Mouse (Mus musculus): Measurements from ENCODE around the gene Ctu2. TPM values are rescaled to one million over a fixed set of nuclear protein-coding genes. Genes with fewer than 3 reads are reported as not detected.

The Ctu2 gene
- polyA plus RNA-seq, 1 experiment = 36.0 TPM

- no peak for TF ChIP-seq POLR2A (IDR thresholded peaks at IDR 0.05; ENCODE audit: low read depth, low read length)
- TF ChIP-seq CTCF (IDR thresholded peaks at IDR 0.05; ENCODE audit: borderline replicate concordance, insufficient read depth, low read length) = peak; percentile 12; the same call in 1 of the 2 replicates
- H3K4me1 ChIP-seq (ENCODE audit: control insufficient read depth, insufficient read depth, low read length) = no peaks in the 10 kb centered on the region
- no peak overlapping the region for H3K27ac ChIP-seq (ENCODE audit: insufficient read depth, low read length)
- no peak overlapping the region for H3K4me3 ChIP-seq (ENCODE audit: insufficient read depth, low read length)
These were observed 42.6 kb upstream of the Ctu2 start for GRCm38 (mm10) chr8:122433269-122433905.

- TF ChIP-seq CTCF (IDR thresholded peaks at IDR 0.05; ENCODE audit: borderline replicate concordance, insufficient read depth, low read length) = peak; percentile 12; the same call in 1 of the 2 replicates
- no peak for TF ChIP-seq POLR2A (IDR thresholded peaks at IDR 0.05; ENCODE audit: low read depth, low read length)
- Histone ChIP-seq H3K27ac (ENCODE audit: insufficient read depth, low read length) (no peak overlapping the region), H3K4me3 (ENCODE audit: insufficient read depth, low read length) (no peak overlapping the region), H3K4me1 (ENCODE audit: control insufficient read depth, insufficient read depth, low read length) (no peaks in the 10 kb centered on the region)
These were observed 40.6 kb upstream of the Ctu2 start for GRCm38 (mm10) chr8:122435375-122435774.

- no peak for TF ChIP-seq POLR2A (IDR thresholded peaks at IDR 0.05; ENCODE audit: low read depth, low read length)
- TF ChIP-seq CTCF (IDR thresholded peaks at IDR 0.05; ENCODE audit: borderline replicate concordance, insufficient read depth, low read length) = no peak
- Histone ChIP-seq H3K4me3 (ENCODE audit: insufficient read depth, low read length) (no peak overlapping the region), H3K27ac (ENCODE audit: insufficient read depth, low read length) (no peak overlapping the region), H3K4me1 (ENCODE audit: control insufficient read depth, insufficient read depth, low read length) (no peaks in the 10 kb centered on the region)
These were observed 39.8 kb upstream of the Ctu2 start for GRCm38 (mm10) chr8:122436146-122436545.

GRCm38 (mm10) chr8:122436586-122437125 lies 39.3 kb upstream of the Ctu2 start:
- TF ChIP-seq CTCF (IDR thresholded peaks at IDR 0.05; ENCODE audit: borderline replicate concordance, insufficient read depth, low read length) (no peak), POLR2A (IDR thresholded peaks at IDR 0.05; ENCODE audit: low read depth, low read length) (no peak)
- Histone ChIP-seq H3K4me1 (ENCODE audit: control insufficient read depth, insufficient read depth, low read length) (no peaks in the 10 kb centered on the region), H3K27ac (ENCODE audit: insufficient read depth, low read length) (no peak overlapping the region), H3K4me3 (ENCODE audit: insufficient read depth, low read length) (no peak overlapping the region)

- TF ChIP-seq POLR2A (IDR thresholded peaks at IDR 0.05; ENCODE audit: low read depth, low read length) = no peak
- no peak for TF ChIP-seq CTCF (IDR thresholded peaks at IDR 0.05; ENCODE audit: borderline replicate concordance, insufficient read depth, low read length)
- H3K4me1 ChIP-seq (ENCODE audit: control insufficient read depth, insufficient read depth, low read length) = no peaks in the 10 kb centered on the region
- H3K27ac ChIP-seq (ENCODE audit: insufficient read depth, low read length) = no peak overlapping the region
- no peak overlapping the region for H3K4me3 ChIP-seq (ENCODE audit: insufficient read depth, low read length)
These were observed 38.1 kb upstream of the Ctu2 start for GRCm38 (mm10) chr8:122437708-122438331.

- no peak overlapping the region for H3K4me3 ChIP-seq (ENCODE audit: insufficient read depth, low read length)
- TF ChIP-seq POLR2A (IDR thresholded peaks at IDR 0.05; ENCODE audit: low read depth, low read length) (no peak), CTCF (IDR thresholded peaks at IDR 0.05; ENCODE audit: borderline replicate concordance, insufficient read depth, low read length) (no peak)
- no peak overlapping the region for H3K27ac ChIP-seq (ENCODE audit: insufficient read depth, low read length)
- no peaks in the 10 kb centered on the region for H3K4me1 ChIP-seq (ENCODE audit: control insufficient read depth, insufficient read depth, low read length)
These were observed 36.6 kb upstream of the Ctu2 start for GRCm38 (mm10) chr8:122439336-122439735.

- Histone ChIP-seq H3K27ac (ENCODE audit: insufficient read depth, low read length) (no peak overlapping the region), H3K4me1 (ENCODE audit: control insufficient read depth, insufficient read depth, low read length) (no peaks in the 10 kb centered on the region), H3K4me3 (ENCODE audit: insufficient read depth, low read length) (no peak overlapping the region)
- TF ChIP-seq CTCF (IDR thresholded peaks at IDR 0.05; ENCODE audit: borderline replicate concordance, insufficient read depth, low read length) (no peak), POLR2A (IDR thresholded peaks at IDR 0.05; ENCODE audit: low read depth, low read length) (no peak)
These were observed 34.6 kb upstream of the Ctu2 start for GRCm38 (mm10) chr8:122441326-122441725.

- TF ChIP-seq POLR2A (IDR thresholded peaks at IDR 0.05; ENCODE audit: low read depth, low read length) = no peak
- TF ChIP-seq CTCF (IDR thresholded peaks at IDR 0.05; ENCODE audit: borderline replicate concordance, insufficient read depth, low read length) = no peak
- Histone ChIP-seq H3K4me3 (ENCODE audit: insufficient read depth, low read length) (peak overlapping the region; percentile 73), H3K27ac (ENCODE audit: insufficient read depth, low read length) (no peak overlapping the region)
These were observed 33.6 kb upstream of the Ctu2 start for GRCm38 (mm10) chr8:122442356-122442755.

GRCm38 (mm10) chr8:122442781-122443180 lies 33.2 kb upstream of the Ctu2 start:
- H3K4me1 ChIP-seq (ENCODE audit: control insufficient read depth, insufficient read depth, low read length) = no peaks in the 10 kb centered on the region
- H3K27ac ChIP-seq (ENCODE audit: insufficient read depth, low read length) = peak overlapping the region; percentile 12; the same call in 1 of the 2 replicates
- TF ChIP-seq CTCF (IDR thresholded peaks at IDR 0.05; ENCODE audit: borderline replicate concordance, insufficient read depth, low read length) (no peak), POLR2A (IDR thresholded peaks at IDR 0.05; ENCODE audit: low read depth, low read length) (no peak)
- H3K4me3 ChIP-seq (ENCODE audit: insufficient read depth, low read length) = peak overlapping the region; percentile 73

More at GRCm38 (mm10) chr8:122442356-122442755, 33.6 kb upstream of the Ctu2 start:
- H3K4me1 ChIP-seq (ENCODE audit: control insufficient read depth, insufficient read depth, low read length) = no peaks in the 10 kb centered on the region
